Mouse (Mus musculus): ENCODE measurements around the gene Chchd1.

GRCm38 (mm10) chr14:20723006-20723405 lies 20.2 kb downstream of the Chchd1 start:
- no peak for TF ChIP-seq CTCF (conservative IDR thresholded peaks at IDR 0.05; ENCODE audit: low read length)
- TF ChIP-seq NANOG (IDR thresholded peaks at IDR 0.05; ENCODE audit: borderline replicate concordance, low read length) = no peak
